Mouse (Mus musculus): ENCODE measurements around the gene Mcub. TPM values are rescaled to one million over a fixed set of nuclear protein-coding genes. Genes with fewer than 3 reads are reported as not detected.

The Mcub gene
- total RNA-seq (2014; rRNA removed) = 0.27 TPM in 1 of 2 replicates, not detected in the other
- 0.09 and 0.12 TPM in 2 replicates for polyA plus RNA-seq (2012; rRNA removed)

DNA sequence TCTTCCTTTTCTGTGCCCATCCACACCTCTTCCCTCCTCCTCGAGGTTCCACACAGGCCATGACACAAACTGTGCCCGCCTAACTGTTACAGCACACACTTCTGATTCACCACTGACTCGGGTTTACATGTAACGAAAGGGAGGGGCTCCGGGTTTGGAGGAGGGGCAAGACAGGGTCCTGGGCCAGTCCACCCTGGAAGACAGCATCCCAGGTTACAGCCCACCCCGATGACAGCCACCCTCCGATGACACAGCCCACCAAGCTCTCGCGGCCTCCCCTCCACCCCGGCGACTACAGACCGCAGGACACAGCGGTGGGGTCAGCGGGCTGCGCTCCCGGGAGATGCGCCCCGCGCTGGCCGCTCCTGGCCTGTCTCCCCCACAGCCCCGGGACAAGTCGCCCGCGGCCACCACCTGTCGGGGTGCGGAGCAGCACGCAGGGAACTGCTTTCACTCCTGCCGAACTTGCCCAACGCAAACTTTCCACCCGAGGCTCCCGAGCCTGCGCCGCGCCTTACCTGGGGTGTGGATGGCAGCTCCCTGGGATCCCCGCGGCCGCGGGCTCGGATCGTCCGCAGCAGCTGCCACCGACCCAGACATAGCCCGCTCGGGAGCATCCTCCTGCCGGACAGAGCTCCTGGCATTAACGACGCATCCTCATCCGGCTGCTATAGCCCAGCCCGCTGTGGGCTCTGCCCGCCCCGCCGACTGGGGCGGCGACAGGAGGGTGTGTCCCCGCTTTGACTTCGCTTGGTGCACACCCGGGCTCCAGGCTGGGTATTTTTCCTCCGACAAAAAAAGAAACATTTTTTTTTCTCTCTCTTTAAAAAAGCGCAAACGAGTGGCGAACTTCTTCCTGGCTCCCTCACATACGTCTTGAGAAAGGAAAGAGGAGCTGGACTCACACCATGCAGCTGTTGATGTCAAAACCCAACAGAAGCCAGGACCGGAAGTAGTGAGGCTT is at the start of gene Mcub:
Gene Mcub (minus strand): TSS at position 775 of the 964 bp plus-strand sequence.
- peak within 1 kb of the TSS; percentile 8; the same call in 1 of the 2 replicates for H3K9ac ChIP-seq (ENCODE audit: low read depth, low read length)
- no peak within 1 kb of the TSS for H3K27ac ChIP-seq (replicated peaks; ENCODE audit: insufficient read depth, low read depth, low read length)
- H3K27me3 ChIP-seq (ENCODE audit: control insufficient read depth, insufficient read depth, low read length) = peaks cover 10% of the 10 kb centered on the region
- peak within 1 kb of the TSS; percentile 43; the same call in 1 of the 2 replicates for H3K4me3 ChIP-seq (ENCODE audit: insufficient read depth, low read depth, low read length)
- TF ChIP-seq POLR2A (IDR thresholded peaks at IDR 0.05; ENCODE audit: extremely low read depth, insufficient read depth, low read length) (no peak), CTCF (IDR thresholded peaks at IDR 0.05; ENCODE audit: low read depth, low read length) (no peak)
- peaks cover 4% of the 10 kb centered on the region; the same call in 1 of the 2 replicates for H3K4me1 ChIP-seq (ENCODE audit: control insufficient read depth, insufficient read depth, low read length)
- no peak for DNase-seq (ENCODE audit: extremely low read depth, low read depth, low spot score)
- 2% methylated on average over 62 of the region's 63 CpGs for WGBS
- no peaks in the 10 kb centered on the region for H3K36me3 ChIP-seq (ENCODE audit: control insufficient read depth, insufficient read depth, low read length)
- H3K79me2 ChIP-seq (ENCODE audit: control insufficient read depth, insufficient read depth, low read length) = no peaks in the 10 kb centered on the region

DNA sequence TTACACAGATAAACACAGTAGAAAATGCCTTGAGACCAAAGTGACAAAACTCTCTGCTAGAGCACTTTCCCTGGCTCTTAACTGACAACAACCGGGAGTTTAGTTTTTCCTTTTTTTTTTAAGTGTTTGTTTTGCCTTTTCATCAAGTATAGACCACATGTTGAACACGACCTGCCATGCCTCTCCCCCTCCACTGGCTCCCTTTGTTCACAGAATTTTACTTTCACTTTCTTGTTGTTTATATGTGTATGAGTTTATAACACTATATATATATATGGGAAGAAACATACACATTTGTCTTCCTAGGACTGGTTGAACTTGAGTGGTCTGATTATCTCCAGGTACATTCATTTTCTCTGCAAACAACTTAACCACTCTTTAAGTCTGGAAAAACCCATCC is 42.9 kb upstream of the Mcub start:
- Histone ChIP-seq H3K4me1 (ENCODE audit: control insufficient read depth, insufficient read depth, low read length) (no peaks in the 10 kb centered on the region), H3K79me2 (ENCODE audit: control insufficient read depth, insufficient read depth, low read length) (no peaks in the 10 kb centered on the region; the same call in 1 of the 2 replicates), H3K27ac (replicated peaks; ENCODE audit: insufficient read depth, low read depth, low read length) (no peak overlapping the region), H3K27me3 (ENCODE audit: control insufficient read depth, insufficient read depth, low read length) (no peaks in the 10 kb centered on the region), H3K4me3 (ENCODE audit: insufficient read depth, low read depth, low read length) (no peak overlapping the region), H3K36me3 (ENCODE audit: control insufficient read depth, insufficient read depth, low read length) (peaks cover 15% of the 10 kb centered on the region), H3K9ac (ENCODE audit: low read depth, low read length) (no peak overlapping the region)
- TF ChIP-seq CTCF (IDR thresholded peaks at IDR 0.05; ENCODE audit: low read depth, low read length) = no peak
- no peak for TF ChIP-seq POLR2A (IDR thresholded peaks at IDR 0.05; ENCODE audit: extremely low read depth, insufficient read depth, low read length)
- WGBS = 28% methylated on average over 2 of the region's 2 CpGs
- DNase-seq (ENCODE audit: extremely low read depth, low read depth, low spot score) = no peak

DNA sequence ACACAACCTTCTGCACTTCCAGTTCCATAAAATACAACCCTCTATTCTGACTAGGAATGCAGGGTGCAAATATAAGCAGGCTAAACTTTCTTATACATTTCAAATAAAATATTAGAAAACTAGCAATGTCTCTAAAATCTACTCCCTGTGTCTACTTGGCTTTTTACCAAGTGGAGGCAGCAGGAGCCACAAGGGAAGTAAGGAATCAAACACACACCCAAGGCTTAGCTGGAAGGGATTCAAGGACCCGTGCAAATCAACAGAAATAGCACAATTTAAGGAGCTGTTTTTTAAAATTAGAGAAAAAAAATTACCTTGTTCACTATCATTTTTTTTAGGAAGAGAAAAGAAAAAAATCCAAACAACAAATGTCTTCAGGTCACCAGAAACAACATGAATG is 41.2 kb upstream of the Mcub start:
- Histone ChIP-seq H3K79me2 (ENCODE audit: control insufficient read depth, insufficient read depth, low read length) (no peaks in the 10 kb centered on the region; the same call in 1 of the 2 replicates), H3K27me3 (ENCODE audit: control insufficient read depth, insufficient read depth, low read length) (no peaks in the 10 kb centered on the region), H3K9ac (ENCODE audit: low read depth, low read length) (no peak overlapping the region), H3K36me3 (ENCODE audit: control insufficient read depth, insufficient read depth, low read length) (peaks cover 19% of the 10 kb centered on the region), H3K27ac (replicated peaks; ENCODE audit: insufficient read depth, low read depth, low read length) (no peak overlapping the region), H3K4me3 (ENCODE audit: insufficient read depth, low read depth, low read length) (no peak overlapping the region), H3K4me1 (ENCODE audit: control insufficient read depth, insufficient read depth, low read length) (no peaks in the 10 kb centered on the region)
- no peak for DNase-seq (ENCODE audit: extremely low read depth, low read depth, low spot score)
- TF ChIP-seq CTCF (IDR thresholded peaks at IDR 0.05; ENCODE audit: low read depth, low read length) = no peak
- whole genome bisulfite sequencing = 78% methylated on average over 1 of the region's 1 CpGs

DNA sequence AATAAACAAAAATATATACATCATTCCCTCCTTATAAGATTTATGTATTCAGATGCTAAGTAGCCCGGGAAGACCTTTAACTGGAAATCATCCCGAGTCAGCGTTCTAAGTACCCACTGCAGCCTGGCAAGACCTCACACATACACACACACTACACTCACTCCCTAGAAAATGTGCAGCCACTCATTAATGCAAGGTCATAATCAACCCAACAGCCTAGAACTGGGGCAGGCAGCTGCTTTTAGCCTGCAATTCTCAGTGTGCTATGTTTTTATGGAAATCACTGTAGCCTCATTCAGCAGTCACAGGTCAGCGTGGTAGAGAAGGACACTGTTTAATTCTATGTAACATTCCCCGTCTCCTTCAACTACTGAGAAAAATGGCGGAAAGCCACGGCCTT is 36.1 kb upstream of the Mcub start:
- Histone ChIP-seq H3K4me1 (ENCODE audit: control insufficient read depth, insufficient read depth, low read length) (no peaks in the 10 kb centered on the region), H3K27me3 (ENCODE audit: control insufficient read depth, insufficient read depth, low read length) (no peaks in the 10 kb centered on the region), H3K9ac (ENCODE audit: low read depth, low read length) (no peak overlapping the region), H3K79me2 (ENCODE audit: control insufficient read depth, insufficient read depth, low read length) (no peaks in the 10 kb centered on the region), H3K4me3 (ENCODE audit: insufficient read depth, low read depth, low read length) (no peak overlapping the region), H3K36me3 (ENCODE audit: control insufficient read depth, insufficient read depth, low read length) (peaks cover 42% of the 10 kb centered on the region), H3K27ac (replicated peaks; ENCODE audit: insufficient read depth, low read depth, low read length) (no peak overlapping the region)
- DNase-seq (ENCODE audit: extremely low read depth, low read depth, low spot score) = no peak
- 94% methylated on average over 7 of the region's 7 CpGs for WGBS
- TF ChIP-seq CTCF (IDR thresholded peaks at IDR 0.05; ENCODE audit: low read depth, low read length) (no peak), POLR2A (IDR thresholded peaks at IDR 0.05; ENCODE audit: extremely low read depth, insufficient read depth, low read length) (no peak)

DNA sequence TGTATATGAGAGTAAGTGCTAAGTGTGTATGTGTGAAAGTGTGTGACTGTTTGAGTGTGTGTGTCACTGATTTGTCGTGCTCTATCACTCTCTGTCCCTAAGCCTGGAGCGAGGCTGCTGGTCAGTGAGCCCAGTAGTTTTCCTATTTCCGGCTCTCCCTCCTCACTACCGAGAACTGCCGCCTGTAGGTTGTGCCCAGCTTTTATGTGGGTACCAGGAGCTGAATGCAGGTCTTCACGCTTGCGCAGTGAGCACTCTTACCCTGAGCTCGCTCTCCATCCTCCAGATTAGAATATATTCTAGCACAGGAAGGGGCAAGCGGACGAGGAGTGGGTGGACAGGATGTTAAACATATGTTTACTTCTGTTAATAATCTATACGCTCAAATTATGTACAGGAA is 30.9 kb upstream of the Mcub start:
- no peak overlapping the region for H3K9ac ChIP-seq (ENCODE audit: low read depth, low read length)
- no peaks in the 10 kb centered on the region for H3K27me3 ChIP-seq (ENCODE audit: control insufficient read depth, insufficient read depth, low read length)
- no peak overlapping the region for H3K4me3 ChIP-seq (ENCODE audit: insufficient read depth, low read depth, low read length)
- H3K79me2 ChIP-seq (ENCODE audit: control insufficient read depth, insufficient read depth, low read length) = no peaks in the 10 kb centered on the region
- no peak overlapping the region for H3K27ac ChIP-seq (replicated peaks; ENCODE audit: insufficient read depth, low read depth, low read length)
- no peaks in the 10 kb centered on the region for H3K4me1 ChIP-seq (ENCODE audit: control insufficient read depth, insufficient read depth, low read length)
- no peak for DNase-seq (ENCODE audit: extremely low read depth, low read depth, low spot score)
- WGBS = 93% methylated on average over 11 of the region's 11 CpGs
- H3K36me3 ChIP-seq (ENCODE audit: control insufficient read depth, insufficient read depth, low read length) = peaks cover 48% of the 10 kb centered on the region
- TF ChIP-seq CTCF (IDR thresholded peaks at IDR 0.05; ENCODE audit: low read depth, low read length) = no peak
- TF ChIP-seq POLR2A (IDR thresholded peaks at IDR 0.05; ENCODE audit: extremely low read depth, insufficient read depth, low read length) = no peak

DNA sequence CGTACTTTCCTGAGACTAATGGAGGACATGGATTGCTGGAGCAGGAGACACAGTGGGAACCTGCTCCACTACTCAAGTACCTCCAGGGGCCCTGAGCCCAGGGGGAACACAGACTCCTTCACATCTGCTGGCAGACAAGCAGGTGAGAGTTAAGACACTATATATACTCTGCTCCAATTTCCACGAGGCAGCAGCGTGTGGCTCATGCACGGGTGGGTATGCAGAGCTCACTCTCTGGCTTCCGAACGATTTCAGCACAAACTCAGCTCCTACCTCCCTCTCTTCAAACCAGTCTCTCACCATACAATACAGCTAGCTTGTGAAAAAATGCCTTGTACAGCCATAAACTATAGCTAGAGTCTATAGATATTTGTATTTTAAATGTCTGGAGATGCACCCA is 28.5 kb upstream of the Mcub start:
- Histone ChIP-seq H3K4me3 (ENCODE audit: insufficient read depth, low read depth, low read length) (no peak overlapping the region), H3K27me3 (ENCODE audit: control insufficient read depth, insufficient read depth, low read length) (no peaks in the 10 kb centered on the region), H3K27ac (replicated peaks; ENCODE audit: insufficient read depth, low read depth, low read length) (no peak overlapping the region), H3K9ac (ENCODE audit: low read depth, low read length) (no peak overlapping the region), H3K4me1 (ENCODE audit: control insufficient read depth, insufficient read depth, low read length) (no peaks in the 10 kb centered on the region), H3K79me2 (ENCODE audit: control insufficient read depth, insufficient read depth, low read length) (no peaks in the 10 kb centered on the region), H3K36me3 (ENCODE audit: control insufficient read depth, insufficient read depth, low read length) (peaks cover 58% of the 10 kb centered on the region)
- TF ChIP-seq CTCF (IDR thresholded peaks at IDR 0.05; ENCODE audit: low read depth, low read length) (no peak), POLR2A (IDR thresholded peaks at IDR 0.05; ENCODE audit: extremely low read depth, insufficient read depth, low read length) (no peak)
- DNase-seq (ENCODE audit: extremely low read depth, low read depth, low spot score) = no peak
- WGBS = 87% methylated on average over 6 of the region's 6 CpGs

Measured in liver, adult 2 months (tissue).